Mouse (Mus musculus): Measurements from ENCODE around the gene S100pbp. TPM values are rescaled to one million over a fixed set of nuclear protein-coding genes. Genes with fewer than 3 reads are reported as not detected.

Gene S100pbp
- polyA plus RNA-seq, 1 experiment from 2014 or later: 12.6 TPM

- WGBS: 0% methylated on average over 19 of the region's 74 CpGs
- ATAC-seq (ENCODE audit: low read depth) (peak; percentile 73), DNase-seq (ENCODE audit: low spot score) (peak; percentile 66)
- H3K27ac ChIP-seq (replicated peaks; ENCODE audit: low read depth, low read length): peak overlapping the region; percentile 91
- peak overlapping the region; percentile 84 for H3K4me3 ChIP-seq (ENCODE audit: low read depth, low read length)
- peak overlapping the region; percentile 84 for H3K9ac ChIP-seq (ENCODE audit: low read depth, low read length)
- peaks cover 3% of the 10 kb centered on the region; the same call in 1 of the 2 replicates for H3K36me3 ChIP-seq (ENCODE audit: control insufficient read depth, insufficient read depth, low read length)
- peaks cover 11% of the 10 kb centered on the region for H3K4me1 ChIP-seq (ENCODE audit: control insufficient read depth, insufficient read depth, low read length)
- H3K27me3 ChIP-seq (replicated peaks; ENCODE audit: control insufficient read depth, insufficient read depth, low read length): no peaks in the 10 kb centered on the region
- no peaks in the 10 kb centered on the region for H3K9me3 ChIP-seq (ENCODE audit: control insufficient read depth, low read length)
- H3K4me2 ChIP-seq (ENCODE audit: low read depth, low read length): peak overlapping the region; percentile 68
These were observed 555 bp downstream of the S100pbp start for GRCm38 (mm10) chr4:129188803-129189541.

- Histone ChIP-seq H3K27ac (replicated peaks; ENCODE audit: low read depth, low read length) (peak overlapping the region; percentile 91), H3K9me3 (ENCODE audit: control insufficient read depth, low read length) (no peaks in the 10 kb centered on the region), H3K4me3 (ENCODE audit: low read depth, low read length) (peak overlapping the region; percentile 84), H3K9ac (ENCODE audit: low read depth, low read length) (peak overlapping the region; percentile 84), H3K27me3 (replicated peaks; ENCODE audit: control insufficient read depth, insufficient read depth, low read length) (no peaks in the 10 kb centered on the region), H3K4me1 (ENCODE audit: control insufficient read depth, insufficient read depth, low read length) (peaks cover 11% of the 10 kb centered on the region), H3K4me2 (ENCODE audit: low read depth, low read length) (peak overlapping the region; percentile 68), H3K36me3 (ENCODE audit: control insufficient read depth, insufficient read depth, low read length) (peaks cover 4% of the 10 kb centered on the region; the same call in 1 of the 2 replicates)
- peak; percentile 6 for DNase-seq (ENCODE audit: low spot score)
- ATAC-seq (ENCODE audit: low read depth): no peak
- WGBS: 36% methylated on average over 5 of the region's 5 CpGs
These were observed 1.4 kb downstream of the S100pbp start for GRCm38 (mm10) chr4:129188041-129188659.

- Histone ChIP-seq H3K36me3 (ENCODE audit: control insufficient read depth, insufficient read depth, low read length) (peaks cover 76% of the 10 kb centered on the region), H3K27me3 (replicated peaks; ENCODE audit: control insufficient read depth, insufficient read depth, low read length) (no peaks in the 10 kb centered on the region), H3K9me3 (ENCODE audit: control insufficient read depth, low read length) (no peaks in the 10 kb centered on the region), H3K9ac (ENCODE audit: low read depth, low read length) (no peak overlapping the region), H3K4me2 (ENCODE audit: low read depth, low read length) (no peak overlapping the region), H3K4me3 (ENCODE audit: low read depth, low read length) (no peak overlapping the region), H3K4me1 (ENCODE audit: control insufficient read depth, insufficient read depth, low read length) (no peaks in the 10 kb centered on the region), H3K27ac (replicated peaks; ENCODE audit: low read depth, low read length) (no peak overlapping the region)
- ATAC-seq (ENCODE audit: low read depth) (no peak), DNase-seq (ENCODE audit: low spot score) (peak; percentile 20)
- WGBS: 45% methylated on average over 1 of the region's 1 CpGs
These were observed 10.0 kb downstream of the S100pbp start for GRCm38 (mm10) chr4:129179560-129179959.

DNA sequence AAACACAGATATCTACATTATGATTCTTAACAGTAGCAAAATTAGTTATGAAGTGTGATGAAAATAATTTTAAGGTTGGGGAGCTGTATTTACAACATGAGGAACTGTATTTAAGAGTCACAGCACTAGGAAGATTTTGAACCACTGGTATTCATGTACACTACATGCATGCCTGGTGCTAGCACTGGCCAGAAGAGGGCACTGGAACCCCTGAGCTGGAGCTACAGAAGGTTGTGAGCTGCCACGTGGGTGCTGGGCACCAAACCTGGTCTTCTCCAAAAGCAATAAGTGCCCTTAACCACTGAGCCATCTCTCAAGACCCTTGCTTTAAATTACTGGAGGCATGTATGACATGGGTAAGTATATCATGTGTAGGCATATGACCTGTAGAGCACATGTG is 17.0 kb downstream of the S100pbp start:
- 85% methylated on average over 1 of the region's 1 CpGs for WGBS
- DNase-seq (ENCODE audit: low spot score): no peak
- Histone ChIP-seq H3K4me1 (ENCODE audit: control insufficient read depth, insufficient read depth, low read length) (no peaks in the 10 kb centered on the region), H3K36me3 (ENCODE audit: control insufficient read depth, insufficient read depth, low read length) (peaks cover 82% of the 10 kb centered on the region), H3K9me3 (ENCODE audit: control insufficient read depth, low read length) (no peaks in the 10 kb centered on the region), H3K4me3 (ENCODE audit: low read depth, low read length) (no peak overlapping the region), H3K27me3 (replicated peaks; ENCODE audit: control insufficient read depth, insufficient read depth, low read length) (no peaks in the 10 kb centered on the region), H3K27ac (replicated peaks; ENCODE audit: low read depth, low read length) (no peak overlapping the region), H3K9ac (ENCODE audit: low read depth, low read length) (no peak overlapping the region), H3K4me2 (ENCODE audit: low read depth, low read length) (no peak overlapping the region)
- no peak for ATAC-seq (ENCODE audit: low read depth)

GRCm38 (mm10) chr4:129161581-129162255 is 27.8 kb downstream of the S100pbp start:
- WGBS: 82% methylated on average over 4 of the region's 4 CpGs
- H3K9ac ChIP-seq (ENCODE audit: low read depth, low read length): no peak overlapping the region
- DNase-seq (ENCODE audit: low spot score) (no peak), ATAC-seq (ENCODE audit: low read depth) (no peak)
- H3K36me3 ChIP-seq (ENCODE audit: control insufficient read depth, insufficient read depth, low read length): peaks cover 66% of the 10 kb centered on the region
- no peaks in the 10 kb centered on the region for H3K4me1 ChIP-seq (ENCODE audit: control insufficient read depth, insufficient read depth, low read length)
- H3K4me3 ChIP-seq (ENCODE audit: low read depth, low read length): no peak overlapping the region
- no peaks in the 10 kb centered on the region for H3K27me3 ChIP-seq (replicated peaks; ENCODE audit: control insufficient read depth, insufficient read depth, low read length)
- H3K9me3 ChIP-seq (ENCODE audit: control insufficient read depth, low read length): no peaks in the 10 kb centered on the region
- H3K27ac ChIP-seq (replicated peaks; ENCODE audit: low read depth, low read length): no peak overlapping the region
- no peak overlapping the region for H3K4me2 ChIP-seq (ENCODE audit: low read depth, low read length)

DNA sequence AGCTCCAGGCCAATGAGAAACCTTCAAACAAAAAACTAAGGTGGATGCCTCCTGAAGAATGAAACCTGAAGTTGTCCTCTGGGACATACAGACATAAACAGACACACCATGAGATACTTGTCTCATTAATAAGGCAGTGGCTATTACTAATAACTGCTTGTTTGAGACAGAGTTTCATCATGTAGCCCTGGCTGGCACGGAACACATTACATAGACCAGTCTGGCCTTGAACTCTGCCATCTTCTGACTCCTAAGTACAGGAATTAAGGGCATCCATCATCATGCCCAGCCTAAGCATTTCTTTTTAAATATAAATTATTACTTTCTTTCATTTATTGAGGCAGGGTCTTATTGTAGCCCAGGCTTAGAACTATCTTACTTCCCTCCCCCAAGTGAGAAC is 28.5 kb downstream of the S100pbp start:
- 100% methylated on average over 1 of the region's 1 CpGs for WGBS

GRCm38 (mm10) chr4:129158549-129158948 is 31.0 kb downstream of the S100pbp start:
- no peak for DNase-seq (ENCODE audit: low spot score)
- H3K36me3 ChIP-seq (ENCODE audit: control insufficient read depth, insufficient read depth, low read length): peaks cover 73% of the 10 kb centered on the region
- no peak overlapping the region for H3K4me3 ChIP-seq (ENCODE audit: low read depth, low read length)

More for the DNA sequence above, 28.5 kb downstream of the S100pbp start:
- no peaks in the 10 kb centered on the region for H3K4me1 ChIP-seq (ENCODE audit: control insufficient read depth, insufficient read depth, low read length)
- no peaks in the 10 kb centered on the region for H3K9me3 ChIP-seq (ENCODE audit: control insufficient read depth, low read length)
- H3K9ac ChIP-seq (ENCODE audit: low read depth, low read length): no peak overlapping the region
- ATAC-seq (ENCODE audit: low read depth) (no peak), DNase-seq (ENCODE audit: low spot score) (no peak)
- H3K36me3 ChIP-seq (ENCODE audit: control insufficient read depth, insufficient read depth, low read length): peaks cover 67% of the 10 kb centered on the region
- no peak overlapping the region for H3K4me3 ChIP-seq (ENCODE audit: low read depth, low read length)
- H3K4me2 ChIP-seq (ENCODE audit: low read depth, low read length): no peak overlapping the region
- H3K27me3 ChIP-seq (replicated peaks; ENCODE audit: control insufficient read depth, insufficient read depth, low read length): no peaks in the 10 kb centered on the region
- H3K27ac ChIP-seq (replicated peaks; ENCODE audit: low read depth, low read length): no peak overlapping the region

GRCm38 (mm10) chr4:129157541-129157940 is 32.0 kb downstream of the S100pbp start:
- H3K27ac ChIP-seq (replicated peaks; ENCODE audit: low read depth, low read length): no peak overlapping the region
- H3K4me2 ChIP-seq (ENCODE audit: low read depth, low read length): no peak overlapping the region
- H3K9ac ChIP-seq (ENCODE audit: low read depth, low read length): no peak overlapping the region
- no peaks in the 10 kb centered on the region for H3K4me1 ChIP-seq (ENCODE audit: control insufficient read depth, insufficient read depth, low read length)
- ATAC-seq (ENCODE audit: low read depth): no peak
- no peaks in the 10 kb centered on the region for H3K9me3 ChIP-seq (ENCODE audit: control insufficient read depth, low read length)
- H3K36me3 ChIP-seq (ENCODE audit: control insufficient read depth, insufficient read depth, low read length): peaks cover 79% of the 10 kb centered on the region
- no peaks in the 10 kb centered on the region for H3K27me3 ChIP-seq (replicated peaks; ENCODE audit: control insufficient read depth, insufficient read depth, low read length)
- 87% methylated on average over 5 of the region's 5 CpGs for WGBS
- DNase-seq (ENCODE audit: low spot score): no peak
- no peak overlapping the region for H3K4me3 ChIP-seq (ENCODE audit: low read depth, low read length)

More at GRCm38 (mm10) chr4:129158549-129158948, 31.0 kb downstream of the S100pbp start:
- H3K4me1 ChIP-seq (ENCODE audit: control insufficient read depth, insufficient read depth, low read length): no peaks in the 10 kb centered on the region
- H3K27ac ChIP-seq (replicated peaks; ENCODE audit: low read depth, low read length): no peak overlapping the region
- H3K27me3 ChIP-seq (replicated peaks; ENCODE audit: control insufficient read depth, insufficient read depth, low read length): no peaks in the 10 kb centered on the region
- no peak overlapping the region for H3K9ac ChIP-seq (ENCODE audit: low read depth, low read length)
- ATAC-seq (ENCODE audit: low read depth): no peak
- H3K9me3 ChIP-seq (ENCODE audit: control insufficient read depth, low read length): no peaks in the 10 kb centered on the region
- 70% methylated on average over 3 of the region's 3 CpGs for WGBS
- no peak overlapping the region for H3K4me2 ChIP-seq (ENCODE audit: low read depth, low read length)

Measured in embryonic facial prominence, embryonic 14.5 days (tissue).